Mouse (Mus musculus) lung, postnatal 4 days (tissue): Measurements from ENCODE around the gene Fgf4.
A peak's percentile ranks its signal among the peaks of the same experiment; 100 is the strongest.

Experiments used
- DNase-seq, 2 experiments: peaks; one replicate each; pipeline ENCODE4 v3.0.0; 2021

Gene Fgf4

DNA sequence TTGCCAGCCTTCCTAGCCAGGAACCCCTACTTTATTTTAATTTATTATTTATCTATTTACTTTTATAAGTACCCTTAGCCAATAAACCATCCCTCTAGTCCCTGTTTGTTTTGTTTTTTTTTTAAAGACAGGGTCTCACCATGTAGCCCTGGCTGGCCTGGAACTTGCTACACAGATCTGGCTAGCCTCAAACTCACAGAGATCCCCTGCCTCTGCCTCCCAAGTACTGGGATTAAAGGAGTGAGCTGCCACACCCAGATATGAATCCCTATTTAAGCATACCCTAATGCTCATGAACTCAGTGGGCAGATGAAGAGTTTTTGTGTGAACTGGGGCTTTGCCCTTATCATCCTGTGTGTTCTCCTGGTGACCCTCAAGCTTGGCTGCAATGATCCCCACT is at the start of gene Fgf4:
Gene Fgf4, plus strand, starts transcription at position 301 of the 400 bp plus-strand sequence.
- no peak for DNase-seq

DNA sequence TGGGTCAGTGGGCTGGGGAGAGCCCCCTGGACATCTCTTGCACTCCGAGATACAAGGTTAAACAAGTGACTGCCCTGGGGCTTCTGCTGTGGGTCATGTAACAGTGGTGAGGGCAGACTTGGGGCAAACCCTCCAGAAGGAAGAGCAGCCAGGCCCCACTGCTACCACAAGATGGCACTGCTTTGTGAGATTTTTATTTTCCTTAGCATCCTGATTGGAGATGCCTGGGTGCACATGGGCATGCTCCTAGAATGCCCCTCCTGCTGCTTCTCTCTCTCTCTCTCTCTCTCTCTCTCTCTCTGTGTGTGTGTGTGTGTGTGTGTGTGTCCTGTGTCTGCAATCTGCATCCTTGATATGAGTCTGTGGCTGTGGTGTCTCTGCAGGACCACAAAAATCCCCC is 48.7 kb upstream of the Fgf4 start:
- peak in 1 of 2 experiments; percentile 35 for DNase-seq

DNA sequence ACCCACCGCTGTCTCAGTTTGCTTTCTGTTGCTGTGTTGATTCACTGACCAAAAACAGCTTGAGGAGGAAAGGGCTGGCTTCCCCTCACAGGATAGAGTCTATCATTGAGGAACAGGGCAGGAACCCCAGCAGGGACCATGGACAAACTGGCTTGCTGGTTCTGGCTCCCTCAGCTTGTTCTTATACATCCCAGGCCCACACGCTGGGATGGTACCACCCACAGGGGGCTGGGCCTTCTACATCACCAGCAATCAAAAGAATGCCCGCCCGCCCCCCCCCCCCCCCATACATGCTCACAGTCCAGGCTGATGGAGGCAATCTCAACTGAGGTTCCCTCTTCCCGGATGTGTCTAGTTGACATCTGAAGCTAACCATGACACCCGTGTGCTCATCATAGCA is 40.1 kb upstream of the Fgf4 start:
- no peak for DNase-seq

DNA sequence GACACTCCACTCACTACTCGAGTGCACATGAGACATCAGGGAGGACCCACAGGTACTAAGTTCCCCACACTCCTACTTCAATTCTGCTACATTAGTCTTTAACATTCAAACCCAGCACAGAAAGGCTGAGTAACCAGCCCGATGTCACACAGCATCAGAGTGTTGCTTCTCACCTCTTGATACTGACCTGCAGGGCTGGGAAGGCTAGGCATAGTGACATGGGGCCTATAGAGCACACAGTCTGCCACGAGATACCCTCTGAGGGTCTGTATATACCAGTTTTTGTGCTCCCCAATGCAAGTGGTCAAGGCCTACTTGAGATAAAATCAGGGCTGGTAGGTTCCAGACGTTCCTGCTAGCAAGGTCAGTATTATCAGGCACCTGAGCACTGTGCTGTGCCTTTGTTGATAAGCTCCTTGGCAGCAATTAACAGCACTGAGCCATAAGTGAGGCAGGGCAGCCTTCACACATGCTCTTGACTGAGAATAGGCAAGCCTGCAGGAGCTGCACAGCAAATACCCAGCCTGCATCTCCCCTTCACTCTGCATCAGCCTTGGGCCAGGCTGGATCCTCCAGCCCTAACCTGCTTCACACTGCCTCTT is 39.1 kb upstream of the Fgf4 start:
- no peak for DNase-seq

DNA sequence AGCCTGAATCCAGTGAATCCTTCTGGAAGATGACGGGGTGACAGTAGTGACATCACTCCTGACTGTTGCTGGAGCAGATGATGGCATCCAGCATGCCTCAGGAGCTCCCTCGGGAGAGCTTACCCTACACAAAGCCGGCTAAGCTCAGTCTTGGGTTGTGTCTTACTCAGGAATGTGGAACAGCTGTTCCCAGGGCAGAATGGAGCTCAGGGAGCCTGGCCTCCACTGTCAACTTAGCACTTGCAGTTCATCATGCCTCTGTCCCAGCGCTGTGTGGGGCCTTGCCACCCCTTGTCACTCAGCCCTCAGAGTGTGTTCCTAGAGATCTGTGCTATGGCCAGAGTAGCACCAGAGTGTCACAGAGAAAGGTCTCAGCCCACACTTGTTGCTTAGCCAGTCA is 35.6 kb upstream of the Fgf4 start:
- DNase-seq, result peak; percentile 35 to 81

DNA sequence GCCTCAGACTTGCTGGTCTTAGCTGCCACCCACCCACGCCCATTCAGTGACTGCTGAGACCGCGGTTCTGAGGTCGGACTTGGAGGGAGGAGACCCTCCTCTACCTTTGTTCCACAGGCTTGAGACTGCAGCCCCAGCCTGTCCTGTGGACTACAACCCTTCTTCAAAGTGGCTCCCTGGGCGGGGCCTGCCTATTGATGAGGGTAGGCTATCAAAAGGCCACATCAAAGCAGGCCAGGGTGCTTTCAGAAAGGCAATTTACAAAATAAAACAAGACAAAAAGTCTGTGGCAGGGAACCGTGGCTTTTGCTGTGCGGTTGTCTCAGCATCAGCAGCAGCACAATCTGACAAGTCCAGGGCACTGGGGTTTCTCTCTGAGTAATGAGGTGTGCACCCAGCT is 25.3 kb upstream of the Fgf4 start:
- no peak for DNase-seq

DNA sequence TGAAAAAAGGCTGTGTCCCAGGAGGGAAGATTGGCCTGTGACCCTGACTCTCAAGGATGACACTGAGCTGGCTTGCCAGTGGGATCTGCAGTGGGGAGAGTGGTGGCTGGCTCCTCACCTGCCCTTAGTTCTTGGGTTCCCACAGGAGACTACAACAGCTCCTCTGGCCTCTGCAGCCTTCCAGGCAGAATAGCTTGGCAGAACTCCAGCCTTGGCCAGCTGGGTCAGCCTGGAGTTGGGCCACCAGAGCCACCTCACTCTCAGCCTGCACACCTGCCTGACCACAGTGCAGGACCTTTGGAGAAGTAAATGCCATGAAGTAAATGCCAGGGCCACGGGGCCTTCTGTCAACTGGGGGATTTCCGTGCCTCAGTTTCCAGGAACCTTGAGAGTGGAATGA is 23.2 kb upstream of the Fgf4 start:
- DNase-seq, result no peak

DNA sequence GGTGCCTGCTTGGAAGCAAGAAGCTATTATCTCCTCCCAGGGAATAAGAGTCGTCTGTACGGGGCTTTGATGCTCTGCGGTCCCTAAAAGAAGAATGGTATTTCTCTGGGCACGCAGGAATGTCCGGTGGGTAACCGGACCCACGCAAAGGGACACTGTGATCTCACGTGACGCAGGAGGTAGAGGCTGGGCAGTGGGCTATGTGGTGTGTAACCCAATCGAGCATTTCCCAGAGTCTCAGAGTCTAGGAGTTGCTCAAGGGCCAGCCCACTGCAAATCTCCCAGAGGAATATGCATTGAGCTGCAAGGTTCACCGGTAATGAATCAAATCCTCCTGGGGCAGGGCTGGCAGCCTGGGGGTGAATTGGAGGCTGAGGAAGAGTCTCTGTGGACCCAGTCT is 18.8 kb upstream of the Fgf4 start:
- no peak for DNase-seq

DNA sequence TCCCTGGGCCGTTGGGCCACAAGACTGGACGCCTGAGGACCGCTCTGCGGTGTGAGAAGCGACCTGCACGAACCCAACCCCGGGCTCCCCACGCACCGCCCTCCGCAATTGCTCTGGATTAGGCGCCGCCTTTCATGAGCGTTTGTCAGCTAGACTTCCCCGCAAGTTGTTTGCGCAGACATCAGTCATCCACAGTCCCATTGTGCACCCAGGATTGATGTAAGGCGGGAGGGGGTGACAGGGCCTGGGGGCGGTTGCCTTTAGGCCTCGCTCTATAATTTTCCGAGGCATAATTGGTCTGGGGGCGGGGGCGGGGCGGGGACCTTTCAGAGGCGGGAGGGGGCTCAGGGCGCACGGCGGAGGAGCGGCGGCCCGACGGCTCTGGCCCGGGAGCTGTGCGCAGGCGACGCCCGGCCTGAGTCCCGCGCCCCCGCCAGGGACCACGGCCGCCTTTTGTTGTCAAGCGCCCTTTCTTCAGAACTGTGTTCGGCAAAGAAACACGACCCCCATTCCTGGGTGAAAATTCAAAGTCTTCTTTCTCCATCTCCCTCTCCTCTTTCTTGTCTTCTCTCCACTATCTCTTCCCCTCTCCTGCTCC is 9.2 kb upstream of the Fgf4 start, which contains the start of gene Fgf3:
Gene Fgf3, plus strand, starts transcription at position 193 of the 598 bp plus-strand sequence.
- no peak for DNase-seq

DNA sequence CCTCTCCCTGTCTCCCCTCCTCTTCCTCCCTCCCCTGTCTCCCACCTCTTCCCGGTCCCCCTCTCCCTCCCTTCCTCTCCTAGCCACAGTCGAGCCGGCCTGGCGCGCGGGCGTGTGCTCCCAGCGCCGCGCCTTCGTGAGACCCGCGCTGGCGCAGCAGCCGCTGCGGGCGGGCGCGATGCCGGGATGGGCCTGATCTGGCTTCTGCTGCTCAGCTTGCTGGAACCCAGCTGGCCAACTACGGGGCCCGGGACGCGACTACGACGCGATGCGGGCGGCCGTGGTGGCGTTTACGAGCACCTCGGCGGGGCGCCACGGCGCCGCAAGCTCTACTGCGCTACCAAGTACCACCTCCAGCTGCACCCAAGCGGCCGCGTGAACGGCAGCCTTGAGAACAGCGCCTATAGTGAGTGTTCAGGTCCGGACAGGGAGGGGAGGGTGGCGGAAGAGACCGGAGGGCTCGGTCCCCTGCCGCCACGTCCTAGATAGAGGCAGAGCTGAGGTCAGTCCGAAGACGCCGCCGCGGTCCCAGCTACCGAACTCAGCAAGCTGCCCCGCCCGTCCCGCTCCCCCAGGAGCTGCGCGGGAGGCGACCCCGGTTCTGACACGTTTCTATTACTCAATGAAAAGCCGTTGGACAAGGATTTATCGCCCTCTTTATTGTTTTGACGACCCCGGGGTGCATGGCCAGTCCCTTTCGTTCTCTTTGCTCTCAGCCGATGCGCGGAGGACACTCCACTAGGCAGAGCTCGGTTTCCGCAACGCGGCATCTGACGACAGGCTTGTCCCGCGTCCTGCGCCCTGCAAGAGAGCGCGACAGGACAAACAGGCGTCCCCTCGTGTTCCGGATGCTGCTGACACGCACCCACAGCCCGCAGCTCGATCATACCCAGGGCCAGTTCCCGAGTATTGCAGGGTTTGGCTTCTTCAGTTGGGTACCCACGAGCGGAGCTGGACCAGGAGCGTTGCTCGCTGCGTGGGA is 8.4 kb upstream of the Fgf4 start:
- no peak for DNase-seq

DNA sequence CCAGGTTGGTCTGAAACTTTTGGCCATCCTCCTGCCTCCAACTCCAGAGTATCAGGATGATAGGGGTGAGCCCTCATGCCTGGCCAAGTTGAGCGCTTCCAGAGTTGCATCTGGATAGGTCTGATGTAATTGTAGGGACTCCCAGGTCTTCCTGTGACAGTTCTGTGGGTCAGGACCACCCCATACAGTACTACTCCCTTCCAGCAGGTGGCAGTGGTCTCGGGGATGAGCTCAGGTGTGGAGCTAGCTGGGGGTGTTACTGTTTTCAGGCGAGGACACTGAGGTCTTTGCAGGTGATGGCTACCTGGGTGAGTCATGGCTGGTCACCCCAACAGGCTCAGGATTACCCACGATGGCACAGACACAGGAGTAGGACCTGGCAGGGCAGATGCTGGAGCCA is 1.0 kb upstream of the Fgf4 start:
- DNase-seq, result peak in 1 of 2 experiments; percentile 59

DNA sequence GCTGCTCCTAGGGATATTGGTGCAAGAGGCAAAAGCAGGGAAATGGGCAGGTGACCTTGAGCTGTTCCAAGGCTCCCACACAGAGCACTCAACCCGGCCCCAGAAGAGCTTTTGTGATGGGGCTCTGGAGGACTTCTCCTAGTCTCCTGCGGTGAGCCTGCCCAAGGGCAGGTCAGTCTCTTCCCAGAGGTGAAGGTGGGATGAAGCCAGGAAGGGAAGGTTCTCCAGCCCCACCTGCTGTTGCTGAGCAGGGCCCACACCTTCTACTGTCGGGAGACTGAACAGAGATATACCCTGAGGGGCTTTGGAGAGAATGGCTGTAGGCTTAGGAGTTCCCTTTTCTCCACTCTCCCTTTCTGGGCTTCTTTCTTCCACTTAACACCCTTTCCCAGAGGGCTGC is 4.2 kb downstream of the Fgf4 start:
- DNase-seq, result no peak

DNA sequence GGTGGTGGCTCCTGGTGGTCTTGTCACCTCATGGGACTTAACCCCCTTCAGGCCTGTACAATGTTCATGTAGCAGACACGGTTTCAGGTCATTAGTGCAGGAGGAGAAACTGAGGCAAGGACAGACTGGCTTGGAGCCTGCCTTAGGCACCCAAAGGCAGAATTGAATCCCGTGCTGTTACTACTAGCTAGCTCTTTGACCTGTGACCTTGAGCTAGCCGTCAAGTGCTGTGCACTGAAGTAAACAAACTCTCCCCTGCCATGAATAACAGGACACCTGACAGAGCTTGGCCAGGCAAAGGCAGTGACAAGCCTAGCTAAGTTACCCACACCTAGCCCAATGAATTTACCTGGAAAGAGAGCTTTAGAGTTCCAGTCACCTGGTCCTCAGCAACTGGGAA is 7.8 kb downstream of the Fgf4 start:
- no peak for DNase-seq

DNA sequence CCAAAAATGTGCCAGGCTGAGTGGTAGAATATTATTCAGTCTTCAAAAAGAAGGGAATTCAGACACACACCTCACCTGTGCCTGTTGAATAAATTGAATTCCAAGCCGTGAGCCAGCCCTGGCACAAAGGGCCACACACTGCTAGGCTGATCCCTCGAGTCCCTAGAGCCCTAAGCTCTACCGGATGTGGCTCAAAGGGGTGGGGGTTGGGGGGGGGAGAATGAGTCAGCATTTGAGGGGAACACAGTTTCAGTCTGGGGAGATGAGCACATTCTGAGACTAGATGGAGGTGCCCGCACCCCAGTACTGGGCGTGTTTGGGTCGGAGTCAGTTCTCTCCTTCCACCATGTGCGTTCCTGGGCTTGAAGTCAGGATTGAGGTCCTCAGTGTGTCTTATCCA is 10.0 kb downstream of the Fgf4 start:
- no peak for DNase-seq

DNA sequence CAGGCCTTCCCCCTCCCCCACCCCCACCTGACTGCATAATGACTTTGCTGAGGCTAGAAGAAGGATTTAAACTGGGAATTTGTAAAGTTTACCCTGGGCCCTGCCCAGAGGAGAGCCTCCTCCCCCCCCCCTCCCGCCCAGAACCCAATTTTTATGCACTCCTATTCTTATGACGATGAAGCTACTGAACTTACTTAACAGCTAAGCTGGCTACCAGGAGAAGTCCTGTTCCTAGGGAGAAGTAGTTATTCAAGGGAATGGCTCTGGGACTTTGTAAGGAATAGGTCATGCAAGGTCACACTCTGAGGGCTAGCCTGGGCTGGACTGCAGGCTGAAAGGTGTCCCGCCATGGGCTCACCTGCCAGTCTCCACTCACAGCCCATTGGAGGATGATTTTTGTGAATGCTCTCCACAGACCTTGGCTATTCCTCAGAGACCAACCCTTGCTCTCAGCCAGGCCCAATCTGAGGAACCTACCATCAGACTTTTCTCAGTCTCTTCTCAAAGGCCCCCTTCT is 10.7 kb downstream of the Fgf4 start:
- DNase-seq, result no peak

DNA sequence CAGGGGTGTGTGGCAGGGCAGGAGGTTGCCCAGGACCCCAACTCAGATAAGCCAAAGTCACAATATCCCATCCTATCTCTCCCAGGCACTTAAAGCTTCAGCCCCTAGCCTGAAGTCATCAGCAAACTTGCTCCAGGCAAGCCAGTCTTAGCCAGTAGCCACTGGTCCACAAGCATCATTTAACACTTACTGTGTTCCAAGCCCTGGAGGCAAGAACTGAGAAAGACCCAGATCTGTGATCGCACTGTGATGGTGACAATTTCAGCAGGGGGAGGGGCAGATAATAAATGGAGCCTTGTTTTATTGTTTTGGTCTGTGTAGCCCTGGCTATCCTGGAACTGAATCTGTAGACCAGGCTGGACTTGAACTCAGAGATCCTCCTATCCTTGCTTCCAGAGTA is 11.5 kb downstream of the Fgf4 start:
- no peak for DNase-seq

DNA sequence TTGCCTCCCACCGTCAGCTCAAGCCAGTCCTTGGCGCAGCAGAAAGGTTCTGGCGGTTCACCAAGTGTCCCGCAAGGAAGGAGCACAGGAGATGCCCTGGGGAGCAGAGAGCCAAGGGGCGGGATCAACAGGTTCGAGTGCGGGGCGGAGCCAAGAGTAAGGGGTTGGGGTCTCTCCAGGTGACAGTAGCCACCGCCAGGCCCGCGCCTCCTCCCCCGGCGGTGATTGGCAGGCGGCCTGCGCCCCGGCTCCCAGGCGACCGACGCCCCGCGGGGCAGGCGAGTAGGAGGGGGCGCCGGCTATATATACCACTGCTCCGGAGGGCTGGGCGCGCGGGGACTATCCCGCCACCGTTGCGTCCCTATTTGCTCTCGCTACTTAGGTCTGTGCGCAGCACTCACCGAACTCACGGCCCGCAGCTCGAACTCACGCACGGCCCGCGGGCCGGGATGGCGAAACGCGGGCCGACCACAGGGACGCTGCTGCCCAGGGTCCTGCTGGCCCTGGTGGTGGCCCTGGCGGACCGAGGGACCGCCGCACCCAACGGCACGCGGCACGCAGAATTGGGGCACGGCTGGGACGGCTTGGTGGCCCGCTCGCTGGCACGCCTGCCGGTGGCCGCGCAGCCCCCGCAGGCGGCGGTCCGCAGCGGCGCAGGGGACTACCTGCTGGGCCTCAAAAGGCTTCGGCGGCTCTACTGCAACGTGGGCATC is 14.0 kb downstream of the Fgf4 start:
- DNase-seq, result no peak

DNA sequence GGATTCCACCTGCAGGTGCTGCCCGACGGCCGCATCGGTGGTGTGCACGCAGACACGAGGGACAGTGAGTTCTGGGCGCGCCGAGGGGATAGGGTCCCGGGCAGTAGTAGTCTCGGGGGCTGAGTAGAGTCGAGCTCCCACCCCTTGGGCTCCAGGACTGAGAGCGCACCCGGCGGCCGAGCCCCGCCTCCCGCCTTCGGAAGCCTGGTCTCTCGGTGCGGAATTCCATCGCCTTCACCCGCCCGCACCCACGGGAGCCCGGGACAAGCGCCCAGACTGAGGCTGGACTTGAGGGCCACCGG is 14.6 kb downstream of the Fgf4 start:
- no peak for DNase-seq

DNA sequence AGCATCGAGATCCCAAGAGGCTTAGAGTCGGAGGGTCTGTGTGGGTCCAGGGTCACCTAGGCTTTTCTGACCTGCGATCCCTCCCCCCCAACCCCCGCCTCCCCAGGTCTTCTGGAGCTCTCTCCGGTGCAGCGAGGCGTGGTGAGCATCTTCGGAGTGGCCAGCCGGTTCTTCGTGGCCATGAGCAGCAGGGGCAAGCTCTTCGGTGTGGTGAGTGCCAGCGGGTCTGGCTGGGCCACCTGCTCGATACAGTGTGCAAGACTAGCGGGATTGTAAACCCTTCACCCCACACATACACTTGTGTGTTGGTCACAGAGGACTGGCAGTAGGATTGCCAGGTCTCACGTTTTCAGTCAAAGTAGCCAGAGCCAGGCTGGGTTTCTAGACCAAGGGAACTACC is 15.0 kb downstream of the Fgf4 start:
- DNase-seq, result no peak

DNA sequence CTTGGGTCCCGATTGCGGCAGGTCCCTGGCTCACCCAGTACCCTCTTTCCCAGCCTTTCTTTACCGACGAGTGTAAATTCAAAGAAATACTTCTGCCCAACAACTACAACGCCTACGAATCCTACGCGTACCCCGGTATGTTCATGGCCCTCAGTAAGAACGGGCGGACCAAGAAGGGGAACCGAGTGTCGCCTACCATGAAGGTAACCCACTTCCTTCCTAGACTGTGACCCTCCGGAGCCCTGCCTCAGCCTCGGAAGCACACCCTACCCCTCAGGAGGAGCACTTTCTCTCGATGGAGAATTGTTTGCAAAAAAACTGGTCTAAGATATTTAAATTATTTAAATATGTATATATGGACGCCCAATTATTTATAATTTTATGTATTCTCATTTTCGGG is 15.5 kb downstream of the Fgf4 start:
- DNase-seq, result no peak

DNA sequence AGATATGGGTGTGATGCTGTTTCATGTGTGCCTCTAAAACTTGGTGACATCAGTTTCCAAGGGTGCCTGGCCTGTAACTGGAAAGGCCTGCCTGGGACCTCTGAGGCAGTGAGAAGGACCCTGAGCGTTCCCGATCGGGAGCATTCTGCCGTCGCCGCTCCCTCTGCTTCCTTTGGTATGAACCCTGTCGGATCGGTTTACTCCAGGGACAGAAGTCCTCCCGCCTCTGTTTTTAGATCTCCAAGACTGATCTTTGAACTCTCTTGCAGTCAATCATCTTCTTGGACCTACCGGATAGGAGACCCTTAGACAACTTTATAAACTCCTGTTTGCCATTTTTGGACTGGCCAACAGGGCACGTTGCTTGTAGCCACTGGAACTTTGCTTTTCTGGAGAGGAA is 16.0 kb downstream of the Fgf4 start:
- no peak for DNase-seq

DNA sequence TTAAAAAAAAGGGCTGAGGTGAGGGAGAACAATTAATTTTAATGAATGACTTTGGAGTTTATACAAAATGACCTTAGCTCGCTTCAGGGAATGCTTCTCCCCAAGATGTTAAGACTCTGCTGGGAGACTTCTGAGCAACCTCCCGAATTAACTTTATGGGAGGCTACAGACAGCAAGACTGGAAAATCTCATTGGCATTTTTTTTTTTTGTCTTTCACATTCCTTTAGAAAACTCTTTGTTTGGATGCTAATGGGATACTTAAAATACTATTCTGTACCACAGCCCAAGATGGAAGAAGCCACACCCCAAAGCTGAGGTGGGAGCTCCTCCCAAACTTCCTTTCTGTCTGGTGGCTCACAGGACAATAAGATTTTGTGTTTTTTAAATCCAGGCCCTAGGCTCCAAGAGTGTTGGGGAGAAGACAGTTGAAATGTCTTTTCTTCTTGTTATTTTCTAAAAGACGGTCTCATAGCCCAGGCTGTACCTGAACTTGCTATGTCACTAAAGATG is 17.0 kb downstream of the Fgf4 start:
- DNase-seq, result no peak

DNA sequence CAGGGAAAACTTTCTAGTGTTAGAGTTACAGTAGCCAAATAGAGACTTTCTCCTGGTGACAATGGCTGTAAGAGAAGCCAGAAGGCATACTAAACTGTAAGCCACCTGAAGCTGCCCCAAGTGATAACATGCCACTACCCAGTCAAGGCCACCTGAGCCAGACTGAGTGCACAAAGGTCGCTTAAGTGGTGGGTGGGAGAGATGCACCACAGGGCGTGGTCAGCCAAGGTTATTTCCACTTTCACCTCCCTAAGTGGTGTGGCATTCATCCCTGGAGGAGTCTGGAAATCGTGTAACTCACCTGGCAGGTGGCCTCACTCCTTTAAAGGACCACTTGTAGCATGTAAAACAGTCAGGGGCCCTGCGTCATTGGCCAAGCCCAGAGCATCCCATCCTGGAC is 20.0 kb downstream of the Fgf4 start:
- no peak for DNase-seq
